Mouse (Mus musculus) liver, embryonic 13.5 days (tissue): ENCODE results near the gene Laptm4a. TPM values are rescaled to one million over a fixed set of nuclear protein-coding genes. Genes with fewer than 3 reads are reported as not detected.

Source experiments
- ATAC-seq: fragments of 200-750 bp; cut with Nextera tagmentation; 2 replicates; pipeline ENCODE4 v1.8.0; 2017; ENCODE audit warnings: low read depth, mild to moderate bottlenecking, moderate number of reproducible peaks, moderate library complexity
- DNase-seq: peaks from one replicate; pipeline ENCODE4 v3.0.0; 2022
- H3K27ac ChIP-seq: fragments of 300-500 bp; sonication (generic); 2 replicates; pipeline ENCODE4 v1.5.1; 2015; ENCODE audit warnings: moderate library complexity, mild to moderate bottlenecking, inconsistent platforms
- H3K27me3 ChIP-seq: fragments of 300-500 bp; sonication (generic); 2 replicates; pipeline ENCODE4 v1.6.1; 2015; ENCODE audit warnings: mild to moderate bottlenecking, inconsistent platforms
- H3K36me3 ChIP-seq: fragments of 300-500 bp; sonication (generic); 2 replicates; pipeline ENCODE4 v1.6.1; 2015; ENCODE audit warnings: mild to moderate bottlenecking, inconsistent platforms
- H3K4me1 ChIP-seq: fragments of 300-500 bp; sonication (generic); replicated peaks from 2 replicates; pipeline ENCODE4 v1.6.1; 2015; ENCODE audit warnings: inconsistent platforms
- H3K4me2 ChIP-seq: fragments of 300-500 bp; sonication (generic); 2 replicates; pipeline ENCODE4 v1.6.1; 2015; ENCODE audit warnings: inconsistent platforms, mild to moderate bottlenecking, moderate library complexity
- H3K4me3 ChIP-seq: fragments of 300-500 bp; sonication (generic); replicated peaks from 2 replicates; pipeline ENCODE4 v1.5.1; 2015; ENCODE audit warnings: mild to moderate bottlenecking, inconsistent platforms
- H3K9ac ChIP-seq: fragments of 300-500 bp; sonication (generic); 2 replicates; pipeline ENCODE4 v1.6.1; 2015; ENCODE audit warnings: mild to moderate bottlenecking, inconsistent platforms
- H3K9me3 ChIP-seq: fragments of 300-500 bp; sonication (generic); replicated peaks from 2 replicates; pipeline ENCODE4 v1.6.1; 2016; ENCODE audit warnings: inconsistent platforms
- WGBS: fragments of 180-500 bp; shearing (Covaris S2); methylation state at CpG from one replicate; pipeline ENCODE4 v1.1.7; 2015; ENCODE audit not compliant: insufficient replicate concordance; 5-methylcytosine and 5-hydroxymethylcytosine counted together
- polyA plus RNA-seq: library from polyadenylated mRNA; unstranded; fragments of >200 nt; fragmentation: Nextera tagmentation; extraction: Ambion mirVana; gene quantifications from 2 replicates; pipeline ENCODE4 v1.2.1, GENCODE M21; 2015

Gene Laptm4a
- polyA plus RNA-seq, 1 experiment from 2014 or later = 71.4 TPM

- Histone ChIP-seq H3K9ac (peak within 1 kb of the TSS; percentile 43; the same call in 1 of the 2 replicates), H3K4me3 (peak within 1 kb of the TSS; percentile 64), H3K27ac (no peak within 1 kb of the TSS), H3K4me1 (peaks cover 13% of the 10 kb centered on the region), H3K4me2 (peak within 1 kb of the TSS; percentile 80), H3K27me3 (peaks cover 52% of the 10 kb centered on the region), H3K9me3 (no peaks in the 10 kb centered on the region), H3K36me3 (no peaks in the 10 kb centered on the region)
- peak; percentile 85 for ATAC-seq
- peak; percentile 75 for DNase-seq
- WGBS = under 1% methylated on average over 45 of the region's 45 CpGs
Measured at GRCm38 (mm10) chr12:8973820-8974465, 52.5 kb downstream of the Laptm4a start, which contains the start of gene Wdr35. Gene Wdr35, plus strand, starts transcription at chr12:8973892.

GRCm38 (mm10) chr12:8975076-8975475 is 53.6 kb downstream of the Laptm4a start:
- 61% methylated on average over 3 of the region's 3 CpGs for WGBS
- Histone ChIP-seq H3K27ac (no peak overlapping the region), H3K4me1 (peaks cover 13% of the 10 kb centered on the region), H3K9me3 (no peaks in the 10 kb centered on the region), H3K4me2 (no peak overlapping the region), H3K4me3 (no peak overlapping the region), H3K9ac (no peak overlapping the region), H3K36me3 (no peaks in the 10 kb centered on the region), H3K27me3 (peaks cover 43% of the 10 kb centered on the region)
- DNase-seq = no peak
- ATAC-seq = no peak

Other genes starting within 250 kb of the Laptm4a start
- gene Pum2, start 247.5 kb upstream of the Laptm4a start, polyA plus RNA-seq = 18.0 and 21.4 TPM in 2 replicates
- 23.3 and 29.6 TPM in 2 replicates for gene Sdc1, start 150.3 kb upstream of the Laptm4a start, polyA plus RNA-seq
- 0.20 and 0.25 TPM in 2 replicates for gene Matn3, start 26.3 kb downstream of the Laptm4a start, polyA plus RNA-seq
- gene Wdr35, start 52.2 kb downstream of the Laptm4a start, polyA plus RNA-seq = 1.6 and 2.0 TPM in 2 replicates
- 14.8 and 17.0 TPM in 2 replicates for gene Ttc32, start 108.3 kb downstream of the Laptm4a start, polyA plus RNA-seq